Mouse (Mus musculus) mesoderm, embryonic 11.5 days (tissue): Measurements from ENCODE around the gene Krt18.

ENCODE experiments used
- DNase-seq: peaks from one replicate; pipeline ENCODE4 v3.0.0-alpha.2; 2012; ENCODE audit warnings: low read depth, low spot score

Gene Krt18

GRCm38 (mm10) chr15:102010569-102011245, 17.3 kb upstream of the Krt18 start:
- DNase-seq = no peak

GRCm38 (mm10) chr15:102012260-102012765, 15.7 kb upstream of the Krt18 start:
- no peak for DNase-seq

- DNase-seq = peak; percentile 59
Measured at GRCm38 (mm10) chr15:102013651-102014050, 14.3 kb upstream of the Krt18 start.

GRCm38 (mm10) chr15:102014848-102015247, 13.1 kb upstream of the Krt18 start:
- no peak for DNase-seq

- DNase-seq = no peak
Measured at GRCm38 (mm10) chr15:102016096-102016495, 11.9 kb upstream of the Krt18 start.

- DNase-seq = no peak
Measured at GRCm38 (mm10) chr15:102016787-102017186, 11.2 kb upstream of the Krt18 start.

- DNase-seq = peak; percentile 79
Measured at GRCm38 (mm10) chr15:102017918-102018463, 10.0 kb upstream of the Krt18 start.

GRCm38 (mm10) chr15:102022481-102022880, 5.5 kb upstream of the Krt18 start:
- DNase-seq = no peak

- no peak for DNase-seq
Measured at GRCm38 (mm10) chr15:102023888-102024287, 4.1 kb upstream of the Krt18 start.

- no peak for DNase-seq
Measured at GRCm38 (mm10) chr15:102025136-102025872, 2.7 kb upstream of the Krt18 start.

- DNase-seq = no peak
Measured at GRCm38 (mm10) chr15:102026430-102026829, 1.6 kb upstream of the Krt18 start.

GRCm38 (mm10) chr15:102034121-102035053, 6.4 kb downstream of the Krt18 start:
- DNase-seq = no peak

GRCm38 (mm10) chr15:102040277-102040676, 12.3 kb downstream of the Krt18 start:
- no peak for DNase-seq

- no peak for DNase-seq
Measured at GRCm38 (mm10) chr15:102041951-102042350, 14.0 kb downstream of the Krt18 start.

- no peak for DNase-seq
Measured at GRCm38 (mm10) chr15:102044745-102045144, 16.8 kb downstream of the Krt18 start.

GRCm38 (mm10) chr15:102045691-102046090, 17.7 kb downstream of the Krt18 start:
- no peak for DNase-seq

- no peak for DNase-seq
Measured at GRCm38 (mm10) chr15:102048006-102048405, 20.0 kb downstream of the Krt18 start.

GRCm38 (mm10) chr15:102049871-102050270, 21.9 kb downstream of the Krt18 start:
- DNase-seq = no peak

GRCm38 (mm10) chr15:102051920-102052683, 24.1 kb downstream of the Krt18 start:
- peak; percentile 78 for DNase-seq

GRCm38 (mm10) chr15:102056495-102057174, 28.7 kb downstream of the Krt18 start:
- DNase-seq = no peak
